Mouse (Mus musculus) bone marrow, adult 2 months (tissue): ENCODE results near the gene Nans. TPM values are rescaled to one million over a fixed set of nuclear protein-coding genes. Genes with fewer than 3 reads are reported as not detected.

Experiments
- H3K27ac ChIP-seq: fragments of 200-500 bp; 2 replicates; pipeline ENCODE4 v1.5.1; 2012; ENCODE audit warnings: low read depth, mild to moderate bottlenecking, control low read depth, inconsistent platforms, low read length; ENCODE audit not compliant: control insufficient read depth, poor library complexity, insufficient read depth
- H3K4me1 ChIP-seq: fragments of 200-500 bp; 2 replicates; pipeline ENCODE4 v1.6.1; 2011; ENCODE audit warnings: low read length; ENCODE audit not compliant: control insufficient read depth, insufficient read depth
- H3K4me3 ChIP-seq: fragments of 200-500 bp; replicated peaks from 2 replicates; pipeline ENCODE3; 2011; ENCODE audit warnings: mild to moderate bottlenecking, low read depth, low read length, control low read depth; ENCODE audit not compliant: control insufficient read depth
- CTCF ChIP-seq: fragments of 200-500 bp; IDR thresholded peaks from 2 replicates; pipeline ENCODE4 v1.5.1; 2011; ENCODE audit warnings: low read length, control low read depth; ENCODE audit not compliant: control insufficient read depth, insufficient read depth
- POLR2A ChIP-seq: fragments of 200-500 bp; IDR thresholded peaks from 2 replicates; pipeline ENCODE4 v1.6.1; 2011; ENCODE audit warnings: low read depth, mild to moderate bottlenecking, control low read depth, low read length, borderline replicate concordance; ENCODE audit not compliant: control insufficient read depth
- WGBS: fragments of 180-500 bp; shearing (Covaris S2); methylation state at CpG from one replicate; pipeline ENCODE4 v1.1.7; 2018; 5-methylcytosine and 5-hydroxymethylcytosine counted together
- polyA plus RNA-seq: library from polyadenylated mRNA; stranded (reverse); fragments of >200 nt; gene quantifications from 2 replicates; pipeline ENCODE4 v1.2.4, GENCODE M21; 2011; ENCODE audit warnings: low replicate concordance; ENCODE audit not compliant: missing spikeins, insufficient read depth, insufficient read length

Nans gene
- 28.9 and 33.9 TPM in 2 replicates for polyA plus RNA-seq

GRCm38 (mm10) chr4:46489028-46489925 is at the start of gene Nans:
Gene Nans (plus strand): TSS chr4:46489248.
- Histone ChIP-seq H3K4me1 (peaks cover 4% of the 10 kb centered on the region), H3K27ac (peak within 1 kb of the TSS; percentile 32; the same call in 1 of the 2 replicates), H3K4me3 (peak within 1 kb of the TSS; percentile 93)
- peak; percentile 88; the same call in 1 of the 2 replicates for TF ChIP-seq POLR2A
- TF ChIP-seq CTCF, result no peak
- WGBS, result under 1% methylated on average over 58 of the region's 58 CpGs

- Histone ChIP-seq H3K27ac (no peak overlapping the region), H3K4me1 (no peaks in the 10 kb centered on the region; the same call in 1 of the 2 replicates), H3K4me3 (no peak overlapping the region)
- WGBS, result 26% methylated on average over 4 of the region's 4 CpGs
- TF ChIP-seq POLR2A, result no peak
- TF ChIP-seq CTCF, result no peak
These were observed 46.5 kb upstream of the Nans start for GRCm38 (mm10) chr4:46442501-46442900.

GRCm38 (mm10) chr4:46445237-46445945 is 43.7 kb upstream of the Nans start:
- WGBS, result 87% methylated on average over 9 of the region's 9 CpGs

GRCm38 (mm10) chr4:46447461-46447860 is 41.6 kb upstream of the Nans start:
- Histone ChIP-seq H3K27ac (no peak overlapping the region; the same call in 1 of the 2 replicates), H3K4me3 (no peak overlapping the region), H3K4me1 (peaks cover 4% of the 10 kb centered on the region; the same call in 1 of the 2 replicates)
- TF ChIP-seq CTCF (no peak), POLR2A (no peak)
- 8% methylated on average over 1 of the region's 1 CpGs for WGBS

More at GRCm38 (mm10) chr4:46445237-46445945, 43.7 kb upstream of the Nans start:
- H3K4me1 ChIP-seq, result peaks cover 4% of the 10 kb centered on the region; the same call in 1 of the 2 replicates
- no peak for TF ChIP-seq CTCF
- TF ChIP-seq POLR2A, result no peak
- no peak overlapping the region for H3K27ac ChIP-seq
- no peak overlapping the region for H3K4me3 ChIP-seq

GRCm38 (mm10) chr4:46448886-46449285 is 40.2 kb upstream of the Nans start:
- H3K4me1 ChIP-seq, result peaks cover 6% of the 10 kb centered on the region; the same call in 1 of the 2 replicates
- H3K27ac ChIP-seq, result peak overlapping the region; percentile 23
- WGBS, result 34% methylated on average over 6 of the region's 6 CpGs
- no peak overlapping the region for H3K4me3 ChIP-seq
- TF ChIP-seq CTCF (no peak), POLR2A (no peak)

- Histone ChIP-seq H3K4me1 (peaks cover 6% of the 10 kb centered on the region; the same call in 1 of the 2 replicates), H3K27ac (peak overlapping the region; percentile 98), H3K4me3 (peak overlapping the region; percentile 69)
- TF ChIP-seq CTCF (no peak), POLR2A (no peak)
- 35% methylated on average over 7 of the region's 7 CpGs for WGBS
These were observed 39.0 kb upstream of the Nans start for GRCm38 (mm10) chr4:46450020-46450518.

GRCm38 (mm10) chr4:46450519-46451131 is 38.4 kb upstream of the Nans start, which contains the start of gene Anp32b:
Gene Anp32b (plus strand): TSS chr4:46450902.
- under 1% methylated on average over 65 of the region's 66 CpGs for WGBS
- TF ChIP-seq POLR2A (peak; percentile 68; the same call in 1 of the 2 replicates), CTCF (peak; percentile 57; the same call in 1 of the 2 replicates)
- peak within 1 kb of the TSS; percentile 98 for H3K27ac ChIP-seq
- peaks cover 7% of the 10 kb centered on the region; the same call in 1 of the 2 replicates for H3K4me1 ChIP-seq
- peak within 1 kb of the TSS; percentile 74 for H3K4me3 ChIP-seq
